Mouse (Mus musculus) bone marrow, adult 2 months (tissue): ENCODE data around the gene Foxo1.

Experiments
- CTCF ChIP-seq: fragments of 200-500 bp; IDR thresholded peaks from 2 replicates; pipeline ENCODE4 v1.5.1; 2011; ENCODE audit warnings: low read length, control low read depth; ENCODE audit not compliant: control insufficient read depth, insufficient read depth
- POLR2A ChIP-seq: fragments of 200-500 bp; IDR thresholded peaks from 2 replicates; pipeline ENCODE4 v1.6.1; 2011; ENCODE audit warnings: low read depth, mild to moderate bottlenecking, control low read depth, low read length, borderline replicate concordance; ENCODE audit not compliant: control insufficient read depth

- no peak for TF ChIP-seq CTCF
- no peak for TF ChIP-seq POLR2A
These were observed 1.5 kb upstream of the Foxo1 start for GRCm38 (mm10) chr3:52266606-52267160.
